Mouse (Mus musculus) intestine, postnatal 0 days (tissue): ENCODE data around the gene Cdkl4. TPM values are rescaled to one million over a fixed set of nuclear protein-coding genes. Genes with fewer than 3 reads are reported as not detected.

ENCODE experiments used
- ATAC-seq: fragments of 200-750 bp; cut with Nextera tagmentation; 2 replicates; pipeline ENCODE4 v1.8.0; 2017; ENCODE audit warnings: mild to moderate bottlenecking, moderate TSS enrichment, moderate library complexity
- H3K27ac ChIP-seq: fragments of 300-500 bp; sonication (generic); 2 replicates; pipeline ENCODE4 v1.5.1; 2014; ENCODE audit warnings: mild to moderate bottlenecking, low read depth, low read length, moderate library complexity
- H3K27me3 ChIP-seq: fragments of 300-500 bp; sonication (generic); replicated peaks from 2 replicates; pipeline ENCODE4 v1.6.1; 2014; ENCODE audit warnings: low read length, mixed read lengths; ENCODE audit not compliant: control insufficient read depth, insufficient read depth
- H3K36me3 ChIP-seq: fragments of 300-500 bp; sonication (generic); 2 replicates; pipeline ENCODE4 v1.6.1; 2014; ENCODE audit warnings: mild to moderate bottlenecking, moderate library complexity; ENCODE audit not compliant: control insufficient read depth, insufficient read depth
- H3K4me1 ChIP-seq: fragments of 300-500 bp; sonication (generic); replicated peaks from 2 replicates; pipeline ENCODE4 v1.6.1; 2014; ENCODE audit warnings: antibody characterized with exemption, low read length, mixed read lengths; ENCODE audit not compliant: control insufficient read depth, insufficient read depth
- H3K4me2 ChIP-seq: fragments of 300-500 bp; sonication (generic); replicated peaks from 2 replicates; pipeline ENCODE4 v1.6.1; 2014; ENCODE audit warnings: low read depth, mild to moderate bottlenecking, moderate library complexity
- H3K4me3 ChIP-seq: fragments of 300-500 bp; sonication (generic); 2 replicates; pipeline ENCODE4 v1.5.1; 2014; ENCODE audit warnings: low read depth, low read length
- H3K9ac ChIP-seq: fragments of 300-500 bp; sonication (generic); 2 replicates; pipeline ENCODE4 v1.6.1; 2014; ENCODE audit warnings: mild to moderate bottlenecking, low read depth, low read length
- H3K9me3 ChIP-seq: fragments of 300-500 bp; sonication (generic); 2 replicates; pipeline ENCODE4 v1.6.1; 2016; ENCODE audit warnings: mixed run types; ENCODE audit not compliant: control insufficient read depth
- CTCF ChIP-seq: sonication (generic); IDR thresholded peaks from 2 replicates; pipeline ENCODE4 v1.5.1; 2016; ENCODE audit warnings: low read depth, mild to moderate bottlenecking, control low read depth, antibody characterized with exemption, moderate library complexity
- WGBS: fragments of 180-500 bp; shearing (Covaris S2); extraction: QIAGEN DNeasy Blood & Tissue Kit; methylation state at CpG from one replicate; pipeline ENCODE4 v1.1.7; 2014; 5-methylcytosine and 5-hydroxymethylcytosine counted together
- polyA plus RNA-seq: library from polyadenylated mRNA; unstranded; fragments of >200 nt; fragmentation: Nextera tagmentation; extraction: Ambion mirVana; gene quantifications from 2 replicates; pipeline ENCODE4 v1.2.1, GENCODE M21; 2015

The Cdkl4 gene
- polyA plus RNA-seq, 1 experiment from 2014 or later, result 0.12 TPM

DNA sequence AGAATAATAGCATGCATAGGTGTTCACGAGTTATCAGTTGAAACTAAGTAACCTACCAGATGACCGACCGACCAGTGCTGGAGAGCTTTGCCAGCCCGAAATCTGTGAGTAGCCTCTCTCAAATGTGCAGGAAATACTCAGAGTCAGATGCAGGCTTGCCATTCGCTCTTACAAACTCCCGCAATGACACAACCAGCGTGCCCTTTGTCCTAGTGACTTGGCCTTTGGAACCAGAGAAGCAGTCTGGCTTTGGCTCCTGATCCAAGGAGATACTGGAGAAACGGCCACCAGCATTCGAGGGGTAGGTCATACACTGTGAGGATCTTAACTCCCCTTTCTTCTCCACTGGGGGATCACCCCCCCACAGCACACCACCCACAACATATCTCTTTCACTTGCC is 61.7 kb downstream of the Cdkl4 start:
- no peaks in the 10 kb centered on the region for H3K27me3 ChIP-seq
- no peak overlapping the region for H3K4me3 ChIP-seq
- H3K4me2 ChIP-seq, result no peak overlapping the region
- no peak overlapping the region for H3K9ac ChIP-seq
- H3K36me3 ChIP-seq, result no peaks in the 10 kb centered on the region
- H3K27ac ChIP-seq, result no peak overlapping the region
- WGBS, result 72% methylated on average over 9 of the region's 9 CpGs
- no peaks in the 10 kb centered on the region for H3K4me1 ChIP-seq
- no peak for TF ChIP-seq CTCF
- H3K9me3 ChIP-seq, result no peaks in the 10 kb centered on the region
- no peak for ATAC-seq

DNA sequence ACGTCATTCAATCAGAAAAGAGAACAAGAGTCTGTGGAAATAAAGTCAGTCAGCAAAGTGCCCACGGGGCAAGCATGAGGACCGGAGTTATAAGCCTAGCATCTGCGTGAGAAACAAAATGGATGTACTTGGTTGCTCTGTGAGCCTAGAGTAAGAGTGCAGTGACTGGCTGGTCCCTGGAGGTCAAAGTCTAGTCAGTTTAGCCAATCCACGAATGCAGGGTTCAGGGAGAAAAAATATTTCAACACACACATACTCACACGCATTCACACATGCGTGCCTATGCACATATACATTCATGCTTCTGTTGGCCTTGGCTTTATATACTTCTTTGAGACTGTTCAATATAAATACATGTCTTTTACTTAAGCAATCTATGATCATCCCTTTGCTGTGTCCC is 62.1 kb downstream of the Cdkl4 start:
- ATAC-seq, result no peak
- 83% methylated on average over 7 of the region's 7 CpGs for WGBS
- H3K36me3 ChIP-seq, result no peaks in the 10 kb centered on the region

DNA sequence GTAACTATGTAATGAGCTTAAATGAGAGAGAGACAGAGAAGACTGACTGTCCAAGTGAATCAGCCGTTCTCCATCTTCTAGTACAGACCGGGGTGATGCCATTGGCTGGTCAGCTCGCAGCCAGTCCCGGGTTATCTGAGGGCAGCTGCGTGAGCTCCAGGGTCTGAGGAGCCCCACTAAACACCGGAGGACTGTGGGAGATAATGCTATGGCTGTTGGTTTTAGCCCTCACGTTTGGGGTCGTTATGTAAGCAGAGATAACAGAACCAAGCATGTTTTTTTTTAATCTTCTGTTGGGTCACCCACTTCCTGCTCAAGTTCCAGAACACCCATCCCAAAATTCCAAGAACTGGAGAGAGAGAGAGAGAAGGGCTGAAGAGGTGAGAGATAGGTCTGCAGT is 63.8 kb downstream of the Cdkl4 start:
- Histone ChIP-seq H3K4me2 (no peak overlapping the region), H3K27ac (no peak overlapping the region), H3K4me3 (no peak overlapping the region), H3K9ac (no peak overlapping the region), H3K36me3 (no peaks in the 10 kb centered on the region), H3K4me1 (no peaks in the 10 kb centered on the region), H3K9me3 (no peaks in the 10 kb centered on the region), H3K27me3 (no peaks in the 10 kb centered on the region)
- 49% methylated on average over 8 of the region's 8 CpGs for WGBS
- no peak for TF ChIP-seq CTCF
- ATAC-seq, result no peak

More for the DNA sequence above, 62.1 kb downstream of the Cdkl4 start:
- Histone ChIP-seq H3K27me3 (no peaks in the 10 kb centered on the region), H3K4me3 (no peak overlapping the region), H3K9ac (no peak overlapping the region), H3K27ac (no peak overlapping the region), H3K4me1 (no peaks in the 10 kb centered on the region), H3K4me2 (no peak overlapping the region), H3K9me3 (no peaks in the 10 kb centered on the region)
- TF ChIP-seq CTCF, result no peak

DNA sequence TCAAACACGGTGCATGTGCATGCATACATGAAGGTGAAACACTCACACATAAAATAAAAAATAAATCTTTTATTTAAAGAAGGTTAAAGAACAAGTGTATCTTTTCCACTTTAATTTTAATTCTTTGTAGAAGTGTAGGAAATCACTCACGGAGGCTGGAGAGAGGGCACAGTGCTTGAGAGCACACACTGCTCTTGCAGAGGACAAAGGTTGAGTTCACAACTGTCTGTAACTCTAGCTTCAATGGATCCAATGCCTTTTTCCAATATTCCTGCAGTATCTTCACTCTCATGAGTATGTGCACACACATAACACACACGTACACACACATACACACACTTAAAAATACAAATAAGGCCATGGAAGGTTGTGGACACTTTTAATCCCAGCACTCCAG is 67.2 kb downstream of the Cdkl4 start:
- Histone ChIP-seq H3K9ac (no peak overlapping the region), H3K4me3 (no peak overlapping the region), H3K4me1 (no peaks in the 10 kb centered on the region), H3K27me3 (no peaks in the 10 kb centered on the region), H3K36me3 (no peaks in the 10 kb centered on the region), H3K4me2 (no peak overlapping the region), H3K27ac (no peak overlapping the region), H3K9me3 (no peaks in the 10 kb centered on the region)
- TF ChIP-seq CTCF, result no peak
- WGBS, result 52% methylated on average over 3 of the region's 3 CpGs
- ATAC-seq, result no peak

DNA sequence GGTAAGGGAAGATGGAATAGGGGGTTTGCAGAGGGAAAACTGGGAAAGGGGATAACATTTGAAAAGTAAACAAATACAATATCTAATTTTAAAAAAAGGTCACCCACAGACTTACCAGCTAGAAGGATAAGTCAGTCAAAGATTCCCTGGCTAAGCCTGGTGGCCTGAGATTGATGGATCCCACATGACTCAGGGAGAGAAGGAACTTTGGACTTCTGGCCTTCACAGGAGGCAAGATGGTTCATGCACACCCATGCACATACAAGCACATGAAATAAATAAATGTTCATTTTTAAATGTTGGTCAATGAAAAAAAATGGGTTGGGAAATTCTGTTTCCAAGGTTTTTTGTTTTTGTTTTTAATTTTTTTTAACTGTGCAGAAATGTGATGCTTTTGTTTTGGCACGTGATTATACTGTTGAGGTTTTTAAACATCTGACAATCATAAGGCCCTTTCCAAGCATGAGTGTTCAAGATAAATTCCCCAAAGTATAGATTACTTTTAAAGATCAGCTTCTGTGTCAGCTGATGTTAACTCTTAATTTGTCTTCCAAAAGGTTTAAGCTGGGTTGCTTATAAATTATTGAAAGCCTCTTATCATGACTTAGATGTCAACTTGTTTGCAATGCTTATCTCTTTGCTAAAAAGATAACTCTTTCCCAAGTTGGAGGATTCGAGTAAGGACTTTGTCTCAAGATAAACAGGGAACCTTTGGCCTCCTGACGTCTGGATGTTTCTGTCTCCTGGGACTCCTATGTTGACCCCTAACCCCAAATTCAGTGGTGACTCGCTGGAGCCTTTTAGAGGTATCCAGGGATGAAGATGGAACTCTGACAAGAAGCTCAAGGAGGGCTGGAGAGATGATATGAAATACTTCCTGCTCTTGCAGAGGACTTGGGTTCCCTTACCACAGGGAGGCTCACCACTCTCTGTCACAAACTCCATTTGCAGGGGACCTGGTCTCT is 67.8 kb downstream of the Cdkl4 start:
- no peak for ATAC-seq
- Histone ChIP-seq H3K4me1 (no peaks in the 10 kb centered on the region), H3K4me3 (no peak overlapping the region), H3K27me3 (no peaks in the 10 kb centered on the region), H3K36me3 (no peaks in the 10 kb centered on the region), H3K4me2 (no peak overlapping the region), H3K9me3 (no peaks in the 10 kb centered on the region), H3K27ac (no peak overlapping the region), H3K9ac (no peak overlapping the region)
- WGBS, result 16% methylated on average over 4 of the region's 4 CpGs
- TF ChIP-seq CTCF, result no peak

DNA sequence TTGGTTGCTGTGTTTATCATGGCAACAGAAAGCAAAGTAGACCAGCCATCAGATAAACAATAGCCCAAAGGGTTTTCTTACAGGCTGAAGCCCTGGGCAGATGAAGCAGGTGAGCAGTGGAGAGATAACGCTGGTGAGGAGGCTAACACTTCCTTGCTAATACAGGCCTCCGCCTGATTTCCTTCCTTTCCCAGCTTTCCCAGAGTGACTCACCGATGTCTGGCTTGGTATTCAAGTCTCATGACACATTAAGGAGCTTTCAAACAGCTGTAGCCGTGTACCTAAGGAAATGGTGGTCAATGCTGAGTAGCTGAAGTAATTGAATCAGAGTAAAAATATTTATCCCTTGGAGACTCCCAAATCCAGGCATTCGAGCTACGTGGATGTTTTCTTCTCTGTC is 71.8 kb downstream of the Cdkl4 start:
- Histone ChIP-seq H3K36me3 (no peaks in the 10 kb centered on the region), H3K4me2 (no peak overlapping the region), H3K4me1 (no peaks in the 10 kb centered on the region), H3K27me3 (no peaks in the 10 kb centered on the region), H3K9ac (no peak overlapping the region), H3K27ac (no peak overlapping the region), H3K9me3 (no peaks in the 10 kb centered on the region), H3K4me3 (no peak overlapping the region)
- WGBS, result 69% methylated on average over 6 of the region's 6 CpGs
- ATAC-seq, result peak; percentile 69
- no peak for TF ChIP-seq CTCF
